Mouse (Mus musculus) MEL (cell line): ENCODE measurements at regions not wholly inside any gene's neighbourhood (a gene's known extent, or its start where the extent isn't known, plus 50 kb on each side); places are given as distances from the start of the nearest gene placed in this dataset.

ENCODE experiments used
- DNase-seq: peaks from one replicate; pipeline ENCODE4 v3.0.0; 2011; ENCODE audit warnings: low read depth, low spot score
- H3K27ac ChIP-seq: 2 replicates; pipeline ENCODE4 v1.5.1; 2012; ENCODE audit warnings: low read depth, mild to moderate bottlenecking, control low read depth, low read length, moderate library complexity; ENCODE audit not compliant: control insufficient read depth
- H3K27me3 ChIP-seq, 2 experiments: fragments of 150-350 bp in 1 of 2; sonication (generic) in 1 of 2; 2 replicates each; pipeline ENCODE4 v1.6.1; 2012; ENCODE audit warnings: low read length in 2 of 2, mild to moderate bottlenecking in 2 of 2, improper control_type of control experiment in 1 of 2, moderate library complexity in 1 of 2; ENCODE audit not compliant: insufficient read depth in 2 of 2, control insufficient read depth in 1 of 2
- H3K36me3 ChIP-seq, 2 experiments: 2 replicates each; pipeline ENCODE4 v1.6.1; 2012 to 2014; ENCODE audit warnings: low read length in 2 of 2, improper control_type of control experiment in 1 of 2, inconsistent platforms in 1 of 2, mild to moderate bottlenecking in 1 of 2; ENCODE audit not compliant: insufficient read depth in 2 of 2, control insufficient read depth in 1 of 2
- H3K4me1 ChIP-seq, 2 experiments: fragments of 150-350 bp in 1 of 2; sonication (generic) in 1 of 2; 2 replicates each; pipeline ENCODE4 v1.6.1; 2012; ENCODE audit warnings: low read length in 2 of 2, improper control_type of control experiment in 1 of 2, mild to moderate bottlenecking in 1 of 2; ENCODE audit not compliant: insufficient read depth in 2 of 2, control insufficient read depth in 1 of 2
- H3K4me3 ChIP-seq, 2 experiments: fragments of 150-350 bp in 1 of 2; sonication (generic) in 1 of 2; 2 replicates each; pipeline ENCODE4 v1.5.1; 2012; ENCODE audit warnings: low read depth in 2 of 2, low read length in 2 of 2, mild to moderate bottlenecking in 2 of 2, moderate library complexity in 2 of 2, control low read depth in 1 of 2, improper control_type of control experiment in 1 of 2; ENCODE audit not compliant: control insufficient read depth in 1 of 2, insufficient read depth in 1 of 2
- H3K79me2 ChIP-seq: 2 replicates; pipeline ENCODE4 v1.6.1; 2012; ENCODE audit warnings: mild to moderate bottlenecking, low read length, moderate library complexity; ENCODE audit not compliant: control insufficient read depth, poor library complexity, insufficient read depth
- H3K9ac ChIP-seq: 2 replicates; pipeline ENCODE4 v1.6.1; 2012; ENCODE audit warnings: low read depth, mild to moderate bottlenecking, control low read depth, low read length, moderate library complexity; ENCODE audit not compliant: control insufficient read depth, poor library complexity, severe bottlenecking
- H3K9me3 ChIP-seq: fragments of 150-350 bp; sonication (generic); replicated peaks from 2 replicates; pipeline ENCODE4 v1.6.1; 2012; ENCODE audit warnings: mild to moderate bottlenecking, low read length, improper control_type of control experiment, moderate library complexity; ENCODE audit not compliant: insufficient read depth
- CHD1 ChIP-seq: IDR thresholded peaks from 2 replicates; pipeline ENCODE4 v1.6.1; 2012; ENCODE audit warnings: low read depth, mild to moderate bottlenecking, inconsistent platforms, low read length, improper control_type of control experiment
- CTCF ChIP-seq, 3 experiments: IDR thresholded peaks in 2 of 3; conservative IDR thresholded peaks in 1 of 3; 2 replicates each; pipeline ENCODE4 v1.5.1; 2011 to 2012; ENCODE audit warnings: low read length in 3 of 3, low read depth in 2 of 3, mild to moderate bottlenecking in 2 of 3, improper control_type of control experiment in 1 of 3, inconsistent platforms in 1 of 3, mixed read lengths in 1 of 3, moderate library complexity in 1 of 3; ENCODE audit not compliant: control insufficient read depth in 1 of 3, insufficient read depth in 1 of 3, poor library complexity in 1 of 3, severe bottlenecking in 1 of 3
- E2F4 ChIP-seq: IDR thresholded peaks from 2 replicates; pipeline ENCODE4 v1.6.1; 2011; ENCODE audit warnings: low read depth, low read length, improper control_type of control experiment, borderline replicate concordance
- ELF1 ChIP-seq: IDR thresholded peaks from 2 replicates; pipeline ENCODE4 v1.6.1; 2014; ENCODE audit warnings: low read depth, mild to moderate bottlenecking, inconsistent platforms, low read length, improper control_type of control experiment, moderate library complexity
- EP300 ChIP-seq, 2 experiments: IDR thresholded peaks; 2 replicates each; pipeline ENCODE4 v1.6.1; 2011; ENCODE audit warnings: improper control_type of control experiment in 2 of 2, low read length in 2 of 2, low read depth in 1 of 2, mild to moderate bottlenecking in 1 of 2
- GABPA ChIP-seq: IDR thresholded peaks from 2 replicates; pipeline ENCODE4 v1.6.1; 2012; ENCODE audit warnings: low read depth, mild to moderate bottlenecking, inconsistent platforms, low read length, improper control_type of control experiment, moderate library complexity
- GATA1 ChIP-seq: IDR thresholded peaks from 2 replicates; pipeline ENCODE4 v1.6.1; 2011; ENCODE audit warnings: low read depth, low read length, improper control_type of control experiment
- JUND ChIP-seq: IDR thresholded peaks from 2 replicates; pipeline ENCODE4 v1.6.1; 2011; ENCODE audit warnings: low read depth, mild to moderate bottlenecking, improper control_type of control experiment, low read length
- MAX ChIP-seq: IDR thresholded peaks from 2 replicates; pipeline ENCODE4 v1.6.1; 2011; ENCODE audit warnings: low read length, improper control_type of control experiment
- MAZ ChIP-seq: IDR thresholded peaks from 2 replicates; pipeline ENCODE4 v1.6.1; 2012; ENCODE audit warnings: low read depth, mild to moderate bottlenecking, inconsistent platforms, low read length, improper control_type of control experiment
- MEF2A ChIP-seq: IDR thresholded peaks from 2 replicates; pipeline ENCODE4 v1.6.1; 2014; ENCODE audit warnings: low read depth, mild to moderate bottlenecking, inconsistent platforms, low read length, improper control_type of control experiment; ENCODE audit not compliant: poor library complexity, insufficient replicate concordance, severe bottlenecking; ENCODE audit errors: extremely low read depth
- MYB ChIP-seq: IDR thresholded peaks from 2 replicates; pipeline ENCODE4 v1.6.1; 2011; ENCODE audit warnings: mild to moderate bottlenecking, low read depth, low read length, improper control_type of control experiment
- MYC ChIP-seq: IDR thresholded peaks from 2 replicates; pipeline ENCODE4 v1.6.1; 2011; ENCODE audit warnings: low read depth, mild to moderate bottlenecking, low read length, improper control_type of control experiment, moderate library complexity
- NRF1 ChIP-seq: IDR thresholded peaks from 2 replicates; pipeline ENCODE4 v1.6.1; 2014; ENCODE audit warnings: low read depth, mild to moderate bottlenecking, inconsistent platforms, low read length, improper control_type of control experiment, moderate library complexity; ENCODE audit not compliant: poor library complexity, insufficient read depth, severe bottlenecking
- POLR2A ChIP-seq, 2 experiments: IDR thresholded peaks; 2 replicates each; pipeline ENCODE4 v1.6.1; 2011 to 2012; ENCODE audit warnings: low read length in 2 of 2, mild to moderate bottlenecking in 2 of 2, control low read depth in 1 of 2, improper control_type of control experiment in 1 of 2, low read depth in 1 of 2, moderate library complexity in 1 of 2; ENCODE audit not compliant: control insufficient read depth in 1 of 2, insufficient read depth in 1 of 2, poor library complexity in 1 of 2
- POLR2AphosphoS2 ChIP-seq: IDR thresholded peaks from 2 replicates; pipeline ENCODE4 v1.6.1; 2011; ENCODE audit warnings: low read length, improper control_type of control experiment
- POLR2AphosphoS5 ChIP-seq: IDR thresholded peaks from 2 replicates; pipeline ENCODE4 v1.6.1; 2012; ENCODE audit warnings: low read depth, borderline replicate concordance, mild to moderate bottlenecking, inconsistent platforms, low read length, moderate library complexity, mixed read lengths
- RAD21 ChIP-seq: IDR thresholded peaks from 2 replicates; pipeline ENCODE4 v1.6.1; 2011; ENCODE audit warnings: mild to moderate bottlenecking, low read depth, low read length, improper control_type of control experiment
- RCOR1 ChIP-seq: IDR thresholded peaks from 2 replicates; pipeline ENCODE4 v1.6.1; 2012; ENCODE audit warnings: low read depth, mild to moderate bottlenecking, inconsistent platforms, low read length, improper control_type of control experiment
- TAL1 ChIP-seq: IDR thresholded peaks from 2 replicates; pipeline ENCODE4 v1.6.1; 2012; ENCODE audit warnings: mild to moderate bottlenecking, inconsistent platforms, low read length, moderate library complexity, mixed read lengths
- TBP ChIP-seq: IDR thresholded peaks from 2 replicates; pipeline ENCODE4 v1.8.0; 2011; ENCODE audit warnings: low read depth, low read length, improper control_type of control experiment
- USF1 ChIP-seq: IDR thresholded peaks from 2 replicates; pipeline ENCODE4 v1.6.1; 2014; ENCODE audit warnings: low read depth, mild to moderate bottlenecking, inconsistent platforms, low read length, improper control_type of control experiment, moderate library complexity
- USF2 ChIP-seq, 2 experiments: IDR thresholded peaks; 2 replicates each; pipeline ENCODE4 v1.6.1; 2011 to 2012; ENCODE audit warnings: improper control_type of control experiment in 2 of 2, low read length in 2 of 2, borderline replicate concordance in 1 of 2, inconsistent platforms in 1 of 2, low read depth in 1 of 2, mild to moderate bottlenecking in 1 of 2; ENCODE audit not compliant: insufficient read depth in 1 of 2
- ZMIZ1 ChIP-seq: IDR thresholded peaks from 2 replicates; pipeline ENCODE4 v1.6.1; 2012; ENCODE audit warnings: low read depth, mild to moderate bottlenecking, inconsistent platforms, low read length, improper control_type of control experiment, moderate library complexity
- ZNF384 ChIP-seq: IDR thresholded peaks from 2 replicates; pipeline ENCODE4 v1.6.1; 2012; ENCODE audit warnings: low read depth, mild to moderate bottlenecking, inconsistent platforms, low read length, improper control_type of control experiment

- Histone ChIP-seq H3K4me1 (no peaks in the 10 kb centered on the region), H3K9ac (no peak overlapping the region), H3K27me3 (no peaks in the 10 kb centered on the region), H3K9me3 (no peaks in the 10 kb centered on the region), H3K79me2 (no peaks in the 10 kb centered on the region), H3K4me3 (no peak overlapping the region), H3K36me3 (no peaks in the 10 kb centered on the region), H3K27ac (no peak overlapping the region)
- TF ChIP-seq POLR2AphosphoS5 (no peak), MAZ (no peak), EP300 (IDR thresholded peaks at IDR 0.05; ENCODE audit: low read depth in 1 of 2, low read length in 2 of 2) (no peak), USF2 (IDR thresholded peaks at IDR 0.05; ENCODE audit: borderline replicate concordance in 1 of 2, insufficient read depth in 1 of 2, low read depth in 1 of 2, low read length in 2 of 2) (no peak), USF1 (no peak)
- no peak for DNase-seq
These were observed 244.1 kb downstream of the Adgrl2 start for GRCm38 (mm10) chr3:148746234-148746633.

GRCm38 (mm10) chr3:148744651-148745050, 245.7 kb downstream of the Adgrl2 start:
- no peaks in the 10 kb centered on the region for H3K36me3 ChIP-seq
- no peak overlapping the region for H3K27ac ChIP-seq
- no peak overlapping the region for H3K9ac ChIP-seq
- H3K4me1 ChIP-seq: no peaks in the 10 kb centered on the region
- TF ChIP-seq MAX (no peak), ZMIZ1 (no peak), CHD1 (no peak), ELF1 (no peak), GATA1 (no peak), MEF2A (no peak)
- H3K79me2 ChIP-seq: no peaks in the 10 kb centered on the region
- H3K9me3 ChIP-seq: no peaks in the 10 kb centered on the region
- DNase-seq: no peak
- no peaks in the 10 kb centered on the region for H3K27me3 ChIP-seq
- no peak overlapping the region for H3K4me3 ChIP-seq

- DNase-seq: no peak
- Histone ChIP-seq H3K27ac (no peak overlapping the region), H3K9me3 (no peaks in the 10 kb centered on the region), H3K36me3 (no peaks in the 10 kb centered on the region), H3K4me1 (no peaks in the 10 kb centered on the region), H3K79me2 (no peaks in the 10 kb centered on the region), H3K4me3 (no peak overlapping the region), H3K9ac (no peak overlapping the region), H3K27me3 (no peaks in the 10 kb centered on the region)
- TF ChIP-seq CHD1 (no peak), MYC (no peak), USF1 (no peak), POLR2A (IDR thresholded peaks at IDR 0.05; ENCODE audit: control insufficient read depth in 1 of 2, insufficient read depth in 1 of 2, low read depth in 1 of 2, low read length in 2 of 2, poor library complexity in 1 of 2) (no peak), POLR2AphosphoS5 (no peak), JUND (no peak), MYB (no peak), MAX (no peak), E2F4 (no peak), GATA1 (no peak), NRF1 (no peak), TAL1 (no peak), TBP (no peak), GABPA (no peak), ZNF384 (no peak), RCOR1 (no peak), POLR2AphosphoS2 (no peak), RAD21 (no peak), CTCF (IDR thresholded peaks at IDR 0.05 in 2 of 3, conservative IDR thresholded peaks at IDR 0.05 in 1 of 3; ENCODE audit: control insufficient read depth in 1 of 3, insufficient read depth in 1 of 3, low read depth in 2 of 3, low read length in 3 of 3, poor library complexity in 1 of 3, severe bottlenecking in 1 of 3) (no peak)
These were observed 256.1 kb downstream of the Adgrl2 start for GRCm38 (mm10) chr3:148734194-148734749.
